Mouse (Mus musculus): ENCODE measurements around the gene Tmem164.
"Not testable (repeated sequence)": the region's sequence is repeated elsewhere in the genome, so short reads cannot be mapped to it uniquely, and the experiment has no call there.

The Tmem164 gene

DNA sequence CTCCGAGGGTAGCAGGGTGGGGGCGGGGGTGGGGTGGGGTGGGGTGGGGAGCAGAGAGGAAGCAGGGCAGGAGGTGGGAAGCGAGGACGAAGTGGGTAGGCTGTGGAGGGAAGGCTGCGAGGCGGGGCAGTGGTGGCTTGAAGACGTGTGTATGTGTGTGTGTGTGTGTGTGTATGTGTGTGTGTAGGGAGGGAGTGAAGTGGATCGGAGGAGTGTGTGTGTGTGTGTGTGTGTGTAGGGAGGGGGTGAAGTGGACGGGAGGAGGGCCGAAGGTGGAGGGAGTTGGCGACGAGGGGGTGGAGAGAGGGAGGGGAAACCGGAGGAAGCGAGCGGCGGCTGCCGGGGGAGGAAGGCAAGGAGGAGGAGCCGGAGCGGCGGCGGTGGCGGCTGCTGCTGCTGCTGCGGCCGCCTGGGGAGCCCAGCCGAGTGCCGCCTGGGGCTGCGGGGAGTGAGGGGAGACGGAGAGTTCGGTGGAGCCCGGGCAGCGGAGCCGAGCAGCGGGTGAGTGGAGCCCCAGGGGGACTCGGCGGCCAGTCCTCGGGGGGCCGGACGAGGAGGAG lies at the start of gene Tmem164:
TSS of gene Tmem164 (plus strand) at position 351 of the 560 bp plus-strand sequence.
- in situ Hi-C loops (cut with MboI; ENCODE audit: low sequenced_read_pairs) = no loop called here

DNA sequence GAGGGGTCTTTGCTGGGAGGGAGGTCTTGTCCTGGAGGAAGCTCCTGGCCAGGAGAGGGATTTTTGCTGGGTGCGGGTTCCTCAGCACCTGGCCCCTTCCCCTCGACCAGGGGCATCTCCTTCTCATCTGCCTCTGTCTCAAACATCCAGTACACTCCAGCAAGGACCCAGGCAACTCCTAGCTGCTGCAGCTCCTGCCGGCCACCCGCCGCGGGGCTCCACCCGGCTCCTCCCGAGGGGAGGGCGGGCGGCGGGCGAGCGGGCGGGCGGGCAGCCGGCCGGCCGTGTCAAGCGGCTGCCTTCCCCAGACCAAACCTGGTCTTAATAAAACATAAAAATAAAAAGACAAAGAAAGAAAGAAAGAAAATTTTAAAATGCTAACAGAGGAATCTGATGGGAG lies 48.2 kb upstream of the Tmem164 start:
- in situ Hi-C loops (cut with MboI; ENCODE audit: low sequenced_read_pairs) = not testable (repeated sequence)

DNA sequence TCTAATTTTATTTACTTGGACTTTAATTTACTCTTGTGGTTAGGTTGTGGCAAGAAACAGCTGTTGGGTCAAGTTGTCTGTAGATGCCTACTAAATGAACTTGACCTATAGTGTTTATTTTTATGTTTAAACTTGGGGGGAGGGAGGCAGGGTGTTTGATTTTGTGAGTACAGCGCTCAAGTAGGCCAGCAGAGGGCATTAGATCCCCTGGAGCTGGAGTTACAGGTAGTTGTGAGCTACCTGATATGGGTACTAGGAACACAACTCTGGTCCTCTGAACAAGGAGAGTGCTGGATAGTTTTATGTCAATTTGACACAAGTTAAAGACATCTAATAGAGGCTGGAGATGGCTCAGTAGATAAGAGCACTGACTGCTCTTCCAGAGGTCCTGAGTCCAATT lies 34.0 kb upstream of the Tmem164 start:
- in situ Hi-C loops (cut with MboI; ENCODE audit: low sequenced_read_pairs) = no loop called here

DNA sequence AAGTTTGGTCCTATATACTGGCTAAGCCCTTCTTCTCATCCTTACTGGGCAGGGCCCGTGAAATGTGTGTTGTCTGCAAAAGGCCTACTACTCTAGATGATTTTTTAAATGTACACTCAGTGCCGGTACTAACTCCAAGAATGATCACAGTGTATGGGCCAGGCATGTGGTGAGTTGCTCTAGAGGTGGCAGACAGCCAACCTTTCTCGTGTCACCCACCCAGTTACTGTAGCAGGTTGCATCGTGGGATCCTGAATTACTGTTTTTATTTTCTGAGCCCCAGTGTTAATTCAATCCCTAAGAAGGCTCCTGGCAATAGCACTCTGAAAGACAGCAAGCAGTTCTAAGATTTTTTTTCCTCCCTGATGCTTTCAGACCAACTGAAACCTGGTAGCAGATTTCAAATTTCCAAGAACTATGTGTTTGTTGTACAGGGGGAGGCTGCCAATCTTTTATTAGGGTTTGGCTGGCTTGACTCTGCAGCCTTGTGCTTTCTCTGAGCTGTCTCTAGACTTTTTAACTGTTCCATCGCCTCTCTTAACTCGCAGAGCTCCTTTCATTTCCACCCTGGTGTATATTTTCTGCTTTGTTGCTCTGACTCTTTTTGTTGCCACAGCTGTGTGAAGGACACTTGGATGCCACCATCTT lies 31.0 kb upstream of the Tmem164 start:
- in situ Hi-C loops (cut with MboI; ENCODE audit: low sequenced_read_pairs) = no loop called here

DNA sequence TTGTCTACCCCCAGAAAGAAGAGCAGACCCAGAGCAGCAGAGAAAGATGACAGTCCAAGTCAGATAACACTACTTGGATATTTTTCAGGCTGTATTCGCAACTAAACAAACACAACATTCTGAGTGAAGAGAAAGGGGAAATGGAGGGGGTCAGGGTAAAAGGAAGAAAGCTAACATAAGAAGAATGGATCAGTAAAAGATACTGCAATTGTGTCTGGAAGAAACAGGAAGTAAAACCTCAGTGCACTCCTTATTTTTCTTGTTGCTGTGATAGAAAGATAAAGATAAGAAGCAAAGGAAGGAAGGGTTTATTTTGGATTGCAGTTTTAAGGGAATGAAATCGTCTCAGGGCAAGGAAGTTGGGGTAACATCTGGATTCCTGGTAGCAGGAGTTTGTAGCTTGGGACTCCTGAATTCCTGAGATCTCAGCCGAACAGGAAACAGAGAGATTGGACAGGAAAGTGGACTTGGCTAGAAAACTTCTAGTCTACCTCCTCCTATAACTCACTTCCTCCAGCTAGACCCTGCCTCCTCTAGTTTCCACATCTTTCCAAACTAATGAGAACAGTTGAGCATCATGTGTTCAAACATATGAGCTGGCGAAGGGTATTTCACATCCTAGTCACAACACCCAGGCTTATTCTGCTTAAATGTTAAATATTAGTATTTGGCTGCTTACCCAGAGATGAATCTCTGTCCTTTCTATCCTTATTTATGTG lies 16.3 kb upstream of the Tmem164 start:
- in situ Hi-C loops (cut with MboI; ENCODE audit: low sequenced_read_pairs) = no loop called here

- in situ Hi-C loops (cut with MboI; ENCODE audit: low sequenced_read_pairs) = no loop called here
Observed at GRCm38 (mm10) chrX:142665423-142665805, 15.8 kb upstream of the Tmem164 start.

DNA sequence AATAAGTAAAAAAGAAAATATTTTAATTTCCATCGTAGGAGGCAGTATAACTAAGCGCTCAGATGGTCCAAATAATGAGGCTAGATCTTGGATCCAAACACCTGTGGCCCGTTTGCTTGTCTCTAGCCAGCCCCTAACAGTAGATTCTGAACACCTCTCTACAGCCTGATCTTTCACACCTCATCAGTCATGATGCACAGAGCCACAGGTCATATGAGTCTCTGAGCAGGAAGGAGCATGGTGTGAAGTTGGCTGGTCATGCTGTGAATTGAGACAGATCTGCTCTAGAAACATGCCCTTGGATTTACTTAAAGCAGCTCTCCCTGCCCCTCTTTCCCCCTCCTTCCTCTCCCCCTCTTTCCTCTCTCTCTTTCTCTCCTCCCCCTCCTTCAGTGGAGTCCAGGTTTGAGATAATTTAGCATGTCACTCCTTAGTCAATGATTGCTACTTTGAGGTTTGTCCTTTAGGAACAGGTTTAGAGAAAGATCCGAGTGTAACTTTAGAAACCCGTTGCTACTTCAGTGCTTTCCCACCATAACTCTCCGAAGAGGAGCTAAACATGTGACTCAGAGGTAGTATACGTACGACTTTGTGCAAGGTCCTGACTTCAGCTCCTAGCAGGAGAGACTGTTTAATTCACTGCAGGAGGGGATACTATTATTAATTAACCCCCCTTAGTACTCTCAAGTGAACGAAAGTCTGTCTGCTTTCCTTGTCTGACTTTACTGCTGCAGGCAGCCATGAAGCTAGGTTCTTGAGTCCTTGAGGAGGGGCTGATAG lies 11.7 kb upstream of the Tmem164 start:
- in situ Hi-C loops (cut with MboI; ENCODE audit: low sequenced_read_pairs) = no loop called here

DNA sequence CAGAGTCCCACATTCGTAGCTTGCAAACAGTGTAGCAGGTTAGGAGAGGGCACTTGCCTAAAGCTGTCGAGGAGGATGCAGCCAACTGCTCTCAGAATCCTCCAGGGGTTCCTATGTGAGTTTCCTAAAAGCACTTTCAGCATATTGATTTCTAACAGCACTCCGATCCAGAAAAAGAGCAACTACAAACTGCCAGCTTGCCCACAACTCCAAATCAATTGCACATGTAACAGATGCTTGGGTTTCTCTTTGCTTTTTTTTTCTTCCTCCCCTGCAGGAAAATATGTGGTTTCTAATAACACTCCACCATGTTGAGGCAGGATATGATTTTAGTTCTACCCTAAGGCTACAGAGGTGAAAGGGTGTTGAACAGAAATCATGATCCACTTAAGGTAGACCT lies 11.1 kb upstream of the Tmem164 start:
- in situ Hi-C loops (cut with MboI; ENCODE audit: low sequenced_read_pairs) = no loop called here

GRCm38 (mm10) chrX:142671141-142671540 lies 10.1 kb upstream of the Tmem164 start:
- in situ Hi-C loops (cut with MboI; ENCODE audit: low sequenced_read_pairs) = no loop called here

DNA sequence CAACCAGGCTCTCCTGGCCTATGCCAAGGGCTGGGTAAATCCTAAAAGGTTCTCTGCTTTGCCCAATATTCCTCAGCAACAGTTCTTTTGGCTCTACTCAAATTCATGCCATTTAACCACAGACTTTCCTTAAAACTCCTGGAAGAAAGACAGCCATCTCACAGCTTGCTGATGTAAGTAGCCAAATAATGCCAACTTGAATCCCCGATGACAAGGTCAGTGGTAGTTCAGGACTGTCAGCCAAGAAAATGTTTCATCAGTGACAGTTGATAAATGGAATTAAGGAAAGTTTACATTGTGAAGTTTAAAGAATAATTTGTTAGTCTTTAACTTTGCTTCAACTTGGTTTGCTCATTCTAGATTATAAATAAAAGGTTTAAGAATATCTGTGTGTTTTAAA lies 8.5 kb upstream of the Tmem164 start:
- in situ Hi-C loops (cut with MboI; ENCODE audit: low sequenced_read_pairs) = no loop called here

DNA sequence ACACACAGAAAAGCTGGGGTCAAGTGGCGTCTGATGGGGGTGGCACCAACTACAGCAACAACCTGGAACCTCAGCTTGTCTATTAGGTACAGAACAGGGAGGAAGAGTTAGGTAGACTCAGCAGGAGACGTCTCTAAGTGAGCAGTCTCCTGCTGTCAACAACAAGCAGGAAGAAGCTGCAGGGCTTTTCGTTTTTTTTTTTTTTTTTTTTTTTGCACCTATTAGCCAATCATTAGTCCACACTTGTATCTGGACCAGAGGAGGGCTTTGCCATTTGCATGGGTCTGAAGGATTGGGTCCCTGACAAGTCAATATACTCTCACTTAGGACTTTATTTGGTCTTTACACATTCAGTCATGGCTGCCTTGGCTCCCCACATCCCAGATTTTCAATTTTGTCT lies 4.0 kb upstream of the Tmem164 start:
- in situ Hi-C loops (cut with MboI; ENCODE audit: low sequenced_read_pairs) = no loop called here

DNA sequence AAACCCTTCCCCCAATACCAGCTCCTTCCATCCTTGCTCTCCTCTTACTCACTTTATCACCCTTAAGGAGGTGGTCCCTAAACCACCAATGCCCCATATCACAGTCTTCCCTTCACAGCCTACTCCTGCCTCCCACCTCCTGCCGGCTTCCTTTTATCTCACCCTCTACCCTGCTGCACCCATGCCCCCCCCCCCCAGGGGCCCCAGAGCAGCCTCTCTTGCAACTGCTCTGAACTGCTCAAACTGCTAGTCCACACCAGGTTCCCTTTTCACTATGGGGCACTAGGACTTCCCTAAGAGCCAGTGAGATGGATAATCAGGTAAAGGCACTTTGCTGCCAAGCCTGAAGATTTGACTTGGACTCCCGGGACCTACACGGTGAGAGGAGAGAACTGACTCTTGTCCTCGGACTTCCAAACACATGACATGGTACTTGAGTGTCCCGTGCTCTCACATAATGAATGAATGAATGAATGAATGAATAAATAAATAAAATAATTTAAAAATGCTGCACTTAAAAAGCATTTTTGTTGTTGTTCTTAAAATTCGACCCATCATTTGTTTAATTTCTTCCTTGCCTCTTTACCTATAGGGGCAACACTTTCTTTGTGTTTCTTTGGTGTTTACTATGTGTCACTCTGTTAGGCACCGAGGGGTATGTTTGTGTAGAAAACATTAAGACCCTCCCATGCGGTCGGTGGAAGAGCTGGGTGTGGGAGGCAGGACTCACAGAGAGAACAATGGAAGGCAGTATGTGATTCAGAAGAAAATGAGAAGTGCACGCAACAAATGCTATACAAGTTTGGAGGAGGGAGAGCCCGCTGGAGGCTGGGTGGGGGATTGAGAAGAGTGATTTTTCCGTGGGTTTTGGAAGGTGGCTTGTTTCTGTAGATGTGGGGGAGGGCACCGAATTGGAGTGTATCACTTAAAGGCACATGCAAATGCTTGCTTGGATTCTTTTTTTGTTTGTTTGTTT lies 2.4 kb upstream of the Tmem164 start:
- in situ Hi-C loops (cut with MboI; ENCODE audit: low sequenced_read_pairs) = no loop called here

- in situ Hi-C loops (cut with MboI; ENCODE audit: low sequenced_read_pairs) = no loop called here
Observed at GRCm38 (mm10) chrX:142679502-142680250, 1.5 kb upstream of the Tmem164 start.

DNA sequence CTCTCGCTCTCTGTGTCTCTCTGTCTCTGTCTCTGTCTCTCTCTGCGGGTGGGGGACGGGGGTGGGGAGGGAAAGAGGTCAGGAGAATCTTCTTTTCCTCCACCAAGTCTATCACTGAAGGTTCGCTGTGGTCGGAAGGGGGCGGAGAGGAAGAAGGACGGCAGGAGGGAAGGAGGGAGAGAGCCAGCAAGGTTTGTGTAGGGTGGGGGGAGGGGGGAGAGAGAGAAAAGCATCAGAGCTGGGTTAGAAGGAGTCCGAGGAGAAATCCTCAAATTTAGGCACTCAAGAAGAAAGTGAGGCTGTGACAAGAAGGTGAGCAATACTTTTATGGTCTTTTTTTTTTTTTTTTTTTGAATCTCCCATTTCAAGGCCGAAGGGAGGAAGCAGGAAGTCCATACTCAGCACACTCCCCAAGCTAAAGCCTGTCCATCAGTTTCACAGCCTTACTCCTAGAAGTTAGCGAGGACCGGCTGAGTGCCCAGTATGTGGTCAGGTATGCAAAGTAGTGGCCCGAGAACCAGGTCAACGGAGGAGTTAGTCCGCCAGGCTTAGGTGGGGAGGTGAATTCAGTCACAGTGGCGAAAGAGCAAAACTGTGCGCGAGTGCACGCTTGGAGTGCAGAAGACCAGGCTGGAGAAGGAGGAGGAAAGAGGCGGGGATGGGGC lies 683 bp upstream of the Tmem164 start:
- in situ Hi-C loops (cut with MboI; ENCODE audit: low sequenced_read_pairs) = no loop called here

DNA sequence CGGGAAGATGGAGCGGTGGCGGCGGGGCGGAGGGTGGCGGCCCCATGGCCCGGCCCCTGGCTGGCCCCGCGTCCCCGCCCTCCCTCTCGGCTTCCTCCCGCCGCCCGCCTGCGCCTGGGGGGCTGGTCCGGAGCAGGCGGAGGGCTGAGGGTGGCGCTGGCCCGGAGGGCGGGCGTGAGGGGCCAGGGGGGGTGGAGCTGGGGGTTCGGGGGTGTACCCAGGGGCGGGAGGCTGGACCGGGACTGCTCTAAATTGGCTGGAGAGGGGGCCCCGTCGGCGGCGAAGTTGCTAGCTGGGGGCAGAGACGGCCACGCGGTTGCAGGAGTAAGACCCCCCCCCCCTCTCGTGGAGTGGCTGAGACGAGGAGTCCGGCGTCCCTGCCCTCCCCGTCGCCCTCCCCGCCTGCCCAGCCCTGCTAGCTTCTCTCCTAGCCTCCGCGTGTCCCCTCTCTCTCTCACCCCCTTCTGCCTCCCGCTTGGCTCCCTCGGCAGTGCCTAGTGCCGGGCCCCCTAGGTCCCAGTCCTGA lies 473 bp downstream of the Tmem164 start:
- in situ Hi-C loops (cut with MboI; ENCODE audit: low sequenced_read_pairs) = no loop called here

DNA sequence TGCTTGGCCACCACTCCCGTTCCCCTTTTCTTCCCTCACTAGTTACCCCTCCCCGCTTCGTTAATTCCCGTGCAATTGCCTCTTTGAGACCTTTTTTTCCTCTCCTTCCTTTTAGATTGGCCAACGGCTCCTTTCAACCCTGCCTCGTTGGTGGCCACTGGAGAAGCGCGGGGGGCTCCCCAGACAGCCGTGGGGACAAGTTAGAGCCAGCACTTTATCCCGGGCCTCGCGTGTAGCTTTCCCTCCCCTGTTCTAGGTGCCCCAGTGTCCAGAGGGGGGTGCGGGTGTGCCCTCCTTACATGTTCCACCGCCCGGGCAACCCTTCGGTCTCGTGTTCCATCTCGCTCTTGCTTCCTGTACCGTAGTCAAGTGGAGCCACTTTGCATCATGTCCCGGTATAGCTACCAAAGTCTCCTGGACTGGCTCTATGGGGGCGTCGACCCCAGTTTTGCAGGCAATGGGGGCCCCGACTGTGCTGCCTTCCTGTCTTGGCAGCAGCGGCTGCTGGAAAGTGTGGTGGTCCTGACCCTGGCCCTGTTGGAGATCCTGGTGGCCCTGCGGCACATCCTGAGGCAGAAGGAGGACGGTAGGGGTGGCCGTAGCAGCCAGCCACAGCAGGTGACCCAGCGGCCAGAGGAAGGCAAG lies 1.1 kb downstream of the Tmem164 start:
- in situ Hi-C loops (cut with MboI; ENCODE audit: low sequenced_read_pairs) = no loop called here

GRCm38 (mm10) chrX:142682990-142683389 lies 1.8 kb downstream of the Tmem164 start:
- in situ Hi-C loops (cut with MboI; ENCODE audit: low sequenced_read_pairs) = no loop called here

DNA sequence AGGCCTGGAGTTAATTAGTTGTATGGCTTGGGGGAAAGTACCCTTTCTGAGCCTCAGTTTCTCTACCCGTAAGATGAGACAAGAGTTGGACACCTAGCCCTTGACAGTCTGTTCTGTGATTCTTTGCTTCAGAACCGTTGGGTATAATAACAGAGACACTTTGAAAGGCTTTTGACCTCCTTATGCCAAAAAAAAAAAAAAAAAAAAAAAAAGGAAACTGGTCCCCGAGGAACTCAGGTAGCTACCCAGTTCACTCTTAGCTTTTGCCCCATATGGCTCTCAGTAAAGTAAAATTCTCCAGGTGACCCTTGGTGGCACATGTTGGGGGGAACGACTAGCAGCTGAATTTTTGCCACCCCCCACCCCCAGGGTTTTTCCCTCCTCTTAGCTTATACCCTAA lies 3.5 kb downstream of the Tmem164 start:
- in situ Hi-C loops (cut with MboI; ENCODE audit: low sequenced_read_pairs) = no loop called here

DNA sequence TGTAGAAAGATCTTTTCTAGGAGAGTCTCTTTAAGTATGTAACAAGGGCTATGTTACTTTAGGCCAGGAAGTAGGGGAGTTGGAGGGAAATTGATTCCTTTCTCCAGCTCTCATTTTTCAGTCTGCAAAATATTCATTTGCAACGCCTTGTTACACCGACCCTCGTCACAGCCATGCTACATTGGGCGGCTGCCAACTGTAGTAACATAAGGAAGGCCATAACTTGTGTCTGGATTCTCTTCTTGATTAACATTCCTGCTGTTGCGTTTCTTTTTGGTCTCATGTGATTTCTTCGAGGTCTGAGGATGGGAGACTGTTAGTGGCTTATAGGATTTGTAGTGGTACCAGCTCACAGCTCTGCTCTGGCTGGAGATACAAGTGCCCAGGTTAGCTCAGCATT lies 4.5 kb downstream of the Tmem164 start:
- in situ Hi-C loops (cut with MboI; ENCODE audit: low sequenced_read_pairs) = no loop called here

Measured in CH12F3 (cell line).